Mouse (Mus musculus) megakaryocyte progenitor cell, adult 5-6 weeks (primary cell): ENCODE results near the gene Ppp1r15a. TPM values are rescaled to one million over a fixed set of nuclear protein-coding genes. Genes with fewer than 3 reads are reported as not detected.
"Not testable (repeated sequence)": the region's sequence is repeated elsewhere in the genome, so short reads cannot be mapped to it uniquely, and the experiment has no call there.

Experiments used
- ATAC-seq: replicated peaks from 2 replicates; pipeline ENCODE4 v1.8.0; 2016; ENCODE audit warnings: mild to moderate bottlenecking, moderate TSS enrichment, inconsistent platforms; ENCODE audit not compliant: poor library complexity
- total RNA-seq, 2 experiments: library from RNA; stranded (forward) in 1 of 2; stranded (reverse) in 1 of 2; fragments of 157-497, 149-512 nt in 1 of 2; fragments of 200-1000 nt in 1 of 2; gene quantifications; 2 replicates each; pipeline versions ENCODE4 v1.2.3 to v1.2.4; 2015 to 2017

Ppp1r15a gene
- total RNA-seq, 2 experiments from 2014 or later = 46.2 to 90.7 TPM

DNA sequence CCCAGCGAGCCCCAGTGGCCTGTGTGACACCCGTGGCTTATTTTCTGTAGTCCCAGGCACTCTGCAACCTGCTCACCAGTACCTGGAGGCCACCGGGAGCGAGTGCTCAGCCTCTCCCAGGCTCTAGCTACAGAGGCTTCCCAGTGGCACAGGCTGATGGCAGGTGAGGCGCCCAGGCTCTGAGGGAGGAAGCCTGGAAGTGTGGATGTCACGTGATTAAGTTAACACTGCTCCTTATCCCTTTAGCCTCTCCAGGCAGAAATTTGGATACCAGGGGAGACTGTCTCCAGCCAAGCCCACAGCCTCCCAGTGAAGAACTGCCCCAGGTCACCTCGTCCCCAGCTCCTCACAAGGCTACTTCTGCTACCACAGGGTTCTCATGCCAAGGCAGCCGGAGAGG lies 27.5 kb upstream of the Ppp1r15a start:
- ATAC-seq = no peak

DNA sequence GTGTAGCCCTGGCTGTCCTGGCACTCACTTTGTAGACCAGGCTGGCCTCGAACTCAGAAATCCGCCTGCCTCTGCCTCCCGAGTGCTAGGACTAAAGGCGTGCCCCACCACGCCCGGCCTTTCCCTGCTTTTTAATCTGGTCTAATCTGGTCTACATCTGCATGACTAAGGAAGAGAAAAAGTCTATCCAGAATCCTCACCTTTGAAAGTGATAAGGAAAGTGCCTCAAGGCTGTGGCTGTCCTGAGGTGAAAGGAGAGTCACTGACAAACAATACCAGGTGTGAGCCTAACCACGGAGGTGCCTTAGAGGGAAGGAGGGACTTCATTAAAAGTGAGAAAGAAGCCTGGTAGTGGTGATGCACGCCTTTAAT lies 25.4 kb upstream of the Ppp1r15a start:
- no peak for ATAC-seq

DNA sequence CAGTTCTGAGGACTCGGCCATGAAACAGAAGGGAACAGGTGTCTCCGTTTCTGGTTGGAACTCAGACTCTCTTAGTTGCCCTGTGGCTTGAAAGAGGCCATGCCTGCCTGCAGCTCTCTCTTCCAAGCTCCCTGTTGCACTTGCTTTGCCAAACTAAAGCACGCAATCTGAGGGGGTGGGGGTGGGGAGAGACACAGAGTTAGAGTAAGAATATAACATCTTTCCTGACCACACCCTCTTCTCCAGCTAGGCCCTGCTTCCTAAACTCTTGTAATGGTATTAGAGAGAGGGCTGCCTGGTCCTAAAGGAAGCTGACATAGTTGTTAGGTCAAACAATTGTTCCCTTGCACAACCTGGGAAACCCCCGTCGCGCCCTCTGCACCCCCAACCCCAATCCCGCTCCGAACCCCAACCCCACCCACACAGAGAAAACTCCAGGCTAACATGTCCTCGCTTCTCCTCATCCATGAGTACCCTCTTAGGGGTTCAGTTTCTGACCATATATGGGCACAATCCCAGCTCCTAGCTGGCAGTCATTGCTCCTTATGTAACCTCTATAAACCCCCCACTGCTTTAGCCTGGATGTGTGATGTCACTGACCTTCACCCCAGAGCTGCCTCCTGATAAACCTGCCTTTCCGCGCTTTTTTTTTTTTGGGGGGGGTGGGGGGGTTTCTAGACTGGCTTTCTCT lies 24.9 kb upstream of the Ppp1r15a start:
- no peak for ATAC-seq

DNA sequence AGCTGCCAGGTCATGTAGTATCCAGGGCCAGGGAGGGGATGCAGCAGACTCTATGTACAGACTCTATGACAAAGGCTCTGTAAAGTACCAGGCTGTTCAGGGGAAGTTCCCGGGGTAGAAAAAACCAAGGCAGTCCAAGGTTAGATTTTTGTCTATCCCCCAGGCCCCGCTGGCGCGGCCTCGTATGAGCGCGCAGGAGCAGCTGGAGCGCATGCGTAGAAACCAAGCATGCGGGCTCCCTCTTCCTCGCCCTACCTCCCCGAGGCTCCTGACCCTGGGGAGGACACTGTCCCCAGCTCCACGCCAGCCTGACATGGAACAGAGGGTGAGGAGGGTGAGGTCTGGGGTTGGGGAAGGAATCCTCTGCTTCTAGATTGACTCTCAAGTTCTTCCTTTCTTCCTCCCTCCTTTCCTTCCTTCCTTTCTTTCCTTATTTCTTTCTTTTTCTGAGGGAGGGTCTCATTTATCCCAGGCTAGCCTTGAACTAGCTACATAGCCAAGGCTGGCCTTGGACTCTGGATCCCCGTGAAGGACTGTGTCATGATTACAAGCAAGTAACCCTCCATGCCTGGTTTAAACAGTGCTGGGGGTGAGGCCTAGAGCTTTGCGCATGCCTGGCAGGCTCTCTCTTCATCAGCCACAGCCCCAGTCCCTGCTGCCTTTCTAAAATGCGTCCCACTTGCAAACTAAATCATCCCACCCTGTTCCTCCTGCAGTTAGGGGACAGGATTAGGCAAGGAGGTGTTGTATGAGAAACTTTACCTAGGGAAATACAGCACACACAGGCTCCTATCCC lies 23.8 kb upstream of the Ppp1r15a start:
- ATAC-seq = no peak

DNA sequence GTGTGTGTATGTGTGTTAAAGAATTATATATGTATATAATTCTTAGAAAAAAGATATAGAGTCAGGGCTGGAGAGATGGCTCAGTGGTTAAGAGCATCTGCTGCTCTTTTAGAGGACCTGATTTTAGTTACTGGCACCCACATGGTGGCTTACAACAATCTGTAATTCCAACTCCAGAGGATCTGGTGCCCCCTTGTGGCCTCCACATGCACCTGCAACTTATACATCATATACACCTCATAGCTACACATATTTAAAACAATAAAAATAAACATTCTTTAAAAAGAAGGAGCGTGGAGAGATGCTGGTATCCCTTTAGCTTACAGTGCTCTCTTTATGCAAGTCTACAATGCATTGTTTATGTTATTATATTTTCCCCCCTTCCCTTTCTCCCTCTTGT lies 18.5 kb upstream of the Ppp1r15a start:
- ATAC-seq = no peak

DNA sequence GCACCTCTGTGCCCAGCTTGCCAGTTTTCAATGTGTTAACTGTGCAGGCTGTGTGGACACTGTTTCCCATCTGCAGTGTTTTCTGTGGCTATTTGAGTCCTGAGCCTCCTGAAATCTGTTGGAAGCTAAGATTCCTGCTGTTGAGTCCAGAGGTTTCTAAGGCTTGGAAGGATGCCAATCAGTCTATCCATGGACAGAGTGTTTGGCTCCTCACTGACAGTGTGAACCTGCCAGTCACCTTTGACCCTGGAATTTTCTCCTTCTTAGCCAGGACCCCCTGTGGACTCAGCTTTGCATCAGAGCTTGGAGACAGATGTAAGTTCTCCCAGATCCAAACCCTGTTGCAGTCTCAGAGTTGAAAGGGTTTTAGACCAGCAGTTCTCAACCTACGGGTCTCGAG lies 14.1 kb upstream of the Ppp1r15a start:
- ATAC-seq = no peak

DNA sequence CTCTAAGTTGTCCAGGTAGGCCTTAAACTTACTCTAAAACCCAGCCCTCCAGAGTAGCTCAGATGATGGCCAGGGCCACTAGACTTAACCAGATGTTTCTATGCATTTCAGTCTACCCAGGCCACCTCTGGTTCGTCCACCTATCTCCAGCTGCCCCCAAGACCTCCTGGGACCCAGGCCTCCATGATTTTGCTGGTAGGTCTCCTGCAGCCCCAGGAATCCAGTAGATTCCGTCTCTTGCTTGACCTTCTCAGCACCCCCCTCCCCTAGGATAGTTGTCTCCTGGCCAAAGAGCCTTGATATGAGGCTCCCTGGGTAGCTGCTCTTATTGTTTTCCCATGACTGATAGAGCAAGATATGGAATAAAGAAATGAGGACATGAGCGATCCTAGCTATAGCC lies 13.0 kb upstream of the Ppp1r15a start:
- ATAC-seq = no peak

DNA sequence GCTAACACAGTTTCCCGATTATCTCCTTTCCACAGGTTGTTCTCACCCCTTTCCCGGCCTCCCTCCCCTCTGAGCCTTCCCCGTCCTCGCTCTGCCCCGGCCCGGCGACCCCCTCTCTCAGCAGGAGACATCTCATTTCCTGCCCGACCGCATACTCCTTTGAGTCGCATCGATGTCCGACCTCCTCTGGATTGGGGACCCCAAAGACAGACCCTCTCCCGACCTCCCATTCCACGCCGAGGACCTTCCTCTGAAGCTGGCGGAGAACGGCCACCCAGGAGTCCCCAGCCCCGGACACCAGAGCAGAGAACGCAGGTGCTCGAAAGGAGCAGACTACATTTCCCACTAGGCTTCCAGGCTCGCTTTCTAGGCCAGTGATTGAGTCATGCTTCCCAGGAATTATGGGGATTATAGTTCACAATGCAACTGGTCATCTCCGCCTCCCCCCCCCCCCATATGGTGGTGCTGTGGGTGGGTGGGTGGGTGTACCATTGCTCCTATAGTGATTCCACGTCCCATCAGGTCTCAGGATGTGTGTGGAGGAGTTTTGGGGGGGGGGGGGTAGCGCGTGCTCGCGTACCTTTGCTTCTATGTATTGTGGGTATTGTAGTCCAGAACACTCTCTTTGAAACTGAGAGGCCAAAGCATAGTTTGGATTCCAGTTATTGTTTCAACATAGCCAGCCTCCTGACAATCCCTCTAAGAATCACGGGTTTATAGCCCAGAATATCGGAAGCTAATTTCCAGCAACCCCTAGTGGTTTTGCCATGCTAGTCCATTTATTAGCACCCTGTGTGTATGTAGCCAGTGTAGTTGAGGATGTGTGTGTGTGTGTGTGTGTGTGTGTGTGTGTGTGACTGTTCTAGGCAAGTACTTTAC lies 12.3 kb upstream of the Ppp1r15a start:
- ATAC-seq = peak; percentile 74

DNA sequence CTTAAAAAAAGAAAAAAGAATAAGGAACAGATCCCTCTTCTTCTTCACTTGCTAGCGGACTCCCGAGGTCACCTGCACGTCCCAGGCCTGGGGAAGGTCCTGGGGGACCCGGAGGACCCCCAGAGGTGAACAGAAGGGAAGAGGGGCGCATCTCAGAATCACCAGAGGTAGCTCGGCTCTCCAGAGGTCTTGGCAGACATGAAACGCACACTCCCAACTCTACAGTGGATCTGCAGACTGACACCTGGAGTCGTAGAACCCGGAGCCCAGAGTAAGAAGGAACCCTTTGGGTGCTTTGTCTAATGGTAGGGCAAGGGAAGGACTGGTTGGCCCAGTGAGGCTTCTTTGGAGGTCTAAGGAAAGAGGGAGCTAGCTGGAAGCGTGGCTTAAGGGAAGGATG lies 11.5 kb upstream of the Ppp1r15a start:
- no peak for ATAC-seq

DNA sequence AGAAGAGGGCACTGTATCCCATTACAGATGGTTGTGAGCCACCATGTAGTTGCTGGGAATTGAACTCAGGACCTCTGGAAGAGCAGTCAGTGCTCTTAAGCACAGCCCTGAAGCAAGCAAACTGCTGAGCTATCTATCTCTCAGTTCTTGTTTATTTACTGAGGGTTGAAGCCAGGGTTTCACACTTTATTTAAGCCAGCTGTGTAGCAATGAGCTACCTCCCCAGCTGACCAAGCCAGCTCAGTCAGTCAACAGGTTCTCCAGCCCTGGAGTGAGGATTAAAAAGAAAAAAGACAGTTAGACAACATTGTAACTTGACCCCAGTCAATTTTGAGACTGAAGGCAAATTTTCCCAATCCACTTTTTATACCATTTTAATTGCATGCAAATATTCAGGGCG lies 9.6 kb upstream of the Ppp1r15a start:
- ATAC-seq = no peak

DNA sequence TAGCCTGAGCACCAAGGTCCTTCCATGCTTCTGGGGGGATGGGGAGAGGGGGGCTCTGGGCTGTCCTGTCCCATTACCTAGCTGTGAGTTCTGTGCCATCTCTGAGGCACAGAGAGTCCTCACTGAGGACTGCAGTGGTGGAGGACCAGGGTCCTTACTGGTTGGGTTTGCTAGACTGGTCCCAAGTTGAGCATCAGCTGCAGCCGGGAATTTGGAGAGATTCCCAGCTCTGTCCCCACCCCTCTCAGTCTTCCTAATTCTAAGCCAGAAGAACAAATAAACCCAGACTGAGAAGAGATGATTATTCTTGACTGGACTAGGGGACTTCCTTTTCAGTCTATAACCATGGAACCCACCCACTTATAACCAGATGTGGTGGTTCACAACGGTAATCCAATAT lies 4.6 kb upstream of the Ppp1r15a start:
- ATAC-seq = no peak

DNA sequence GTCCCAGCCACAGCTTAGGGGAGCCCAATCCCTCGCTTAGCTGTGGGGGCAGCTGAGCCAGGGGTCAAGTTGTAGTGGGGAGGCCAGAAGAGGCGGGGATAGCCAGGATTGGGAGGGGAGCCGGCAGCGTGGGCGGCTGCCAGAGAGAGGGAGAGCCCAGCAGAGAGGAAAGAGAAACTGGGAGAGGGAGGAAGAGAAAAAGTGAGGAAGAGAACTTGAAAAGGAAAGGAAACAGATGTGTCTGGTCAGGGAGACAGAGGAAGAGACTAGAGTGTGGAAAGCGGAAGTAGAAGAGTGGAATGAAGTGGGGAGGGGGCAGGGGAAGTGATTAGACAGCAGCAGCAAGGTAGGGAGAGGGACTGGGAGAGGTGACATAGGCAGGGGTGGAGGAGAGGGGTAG lies 3.4 kb upstream of the Ppp1r15a start:
- peak; percentile 18 for ATAC-seq

DNA sequence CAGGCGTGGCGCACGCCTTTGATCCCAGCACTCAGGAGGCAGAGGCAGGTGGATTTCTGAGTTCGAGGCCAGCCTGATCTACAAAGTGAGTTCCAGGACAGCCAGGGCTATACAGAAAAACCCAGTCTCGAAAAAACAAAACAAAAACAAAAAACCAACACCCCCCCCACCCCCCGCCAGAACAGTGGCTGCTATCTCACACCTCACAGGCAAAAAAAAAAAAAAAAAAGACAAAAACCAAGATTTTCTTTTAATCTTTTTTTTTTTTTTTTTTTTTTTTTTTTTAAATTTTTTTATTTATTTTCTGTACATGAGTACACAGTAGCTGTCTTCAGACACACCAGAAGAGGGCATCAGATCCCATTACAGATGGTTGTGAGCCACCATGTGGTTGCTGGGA lies 1.1 kb upstream of the Ppp1r15a start:
- ATAC-seq = not testable (repeated sequence)

DNA sequence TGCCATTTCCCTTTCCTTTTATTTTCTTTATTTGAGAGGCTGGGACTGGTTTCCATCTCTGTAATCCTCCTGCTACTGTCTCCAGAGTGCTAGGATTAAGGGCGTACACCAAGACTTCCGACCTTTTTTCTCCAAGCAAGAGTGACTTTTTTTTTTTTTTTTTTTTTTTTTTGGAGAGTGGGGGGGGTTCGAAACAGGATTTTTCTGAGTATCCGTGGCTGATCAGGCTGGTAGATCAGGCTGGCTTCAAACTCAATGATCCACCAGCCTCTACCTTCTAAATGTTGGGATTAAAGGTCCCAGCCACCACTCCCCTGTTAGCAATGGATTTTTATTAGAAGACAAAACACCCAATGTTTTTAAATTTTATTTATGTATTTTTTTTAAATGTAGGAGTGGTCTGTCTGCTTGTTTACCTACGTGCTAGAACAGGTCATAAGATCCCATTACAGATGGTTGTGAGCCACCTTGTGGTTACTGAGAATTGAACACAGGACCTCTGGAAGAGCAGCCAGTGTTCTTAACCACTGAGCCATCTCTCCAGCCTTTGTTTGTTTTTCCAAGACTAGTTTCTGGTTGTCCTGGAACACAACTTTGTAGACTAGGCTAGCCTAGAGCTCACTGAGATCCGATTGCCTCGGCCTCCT lies 529 bp upstream of the Ppp1r15a start:
- no peak for ATAC-seq

DNA sequence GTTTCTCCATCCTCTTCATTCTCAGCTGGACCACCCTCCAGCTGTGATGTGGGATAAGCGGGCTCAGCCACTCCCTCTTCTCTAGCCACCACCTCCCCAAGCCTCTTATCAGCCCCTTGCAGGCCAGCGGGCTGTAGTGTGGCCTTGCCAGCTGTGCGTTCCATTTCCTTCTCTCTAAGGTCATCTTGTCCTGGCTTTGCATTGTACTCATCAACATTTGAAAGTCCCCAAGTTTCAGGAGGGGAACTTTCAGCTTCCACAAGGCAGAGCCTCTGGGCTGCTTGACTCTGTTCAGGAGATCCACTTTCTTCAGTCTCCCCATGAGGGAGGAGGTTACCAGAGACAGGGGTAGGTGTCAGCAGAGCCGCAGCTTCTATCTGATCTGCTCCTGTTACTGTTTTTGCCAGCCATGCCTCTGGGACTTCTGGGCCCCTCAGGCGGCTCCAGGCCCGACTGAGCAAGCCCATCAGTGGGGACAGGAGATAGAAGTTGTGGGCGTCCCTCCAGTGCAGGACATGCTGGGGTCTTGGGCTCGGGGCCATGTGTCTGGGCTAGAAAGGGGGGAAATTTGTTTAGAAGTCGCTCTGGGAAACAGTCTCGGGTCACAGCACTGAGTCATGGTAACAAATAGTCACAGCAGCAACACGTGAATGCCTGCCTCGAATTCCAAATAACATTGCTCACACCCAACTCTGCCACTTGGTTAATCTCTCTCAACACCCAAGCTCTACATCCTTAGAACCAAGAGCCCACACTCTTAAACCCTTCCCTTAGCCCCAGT lies 1.0 kb downstream of the Ppp1r15a start:
- ATAC-seq = peak; percentile 62

DNA sequence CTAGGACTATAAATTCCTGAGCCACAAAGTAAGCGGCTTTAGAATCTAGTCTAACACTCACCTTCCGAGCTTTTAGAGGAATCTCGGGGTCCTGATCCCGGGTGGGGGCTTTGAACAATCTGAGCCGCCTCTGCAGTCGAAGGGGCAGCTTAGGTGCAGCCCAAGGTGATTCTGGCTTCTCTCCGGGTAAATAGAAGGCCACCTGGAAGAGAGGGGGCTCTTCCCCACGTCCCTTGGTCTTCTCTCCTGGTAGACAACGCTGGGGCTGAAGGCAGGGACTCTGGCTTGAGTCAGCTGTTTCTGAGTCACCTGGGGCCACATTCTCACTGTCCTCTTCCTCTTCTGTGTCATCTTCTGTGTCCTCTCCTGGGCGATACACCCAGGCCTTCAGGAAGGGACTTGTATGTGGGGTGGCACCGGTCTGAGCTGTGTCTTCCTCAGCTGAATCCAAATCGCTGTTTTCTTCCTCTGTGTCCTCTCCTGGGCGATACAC lies 2.3 kb downstream of the Ppp1r15a start:
- ATAC-seq = no peak

DNA sequence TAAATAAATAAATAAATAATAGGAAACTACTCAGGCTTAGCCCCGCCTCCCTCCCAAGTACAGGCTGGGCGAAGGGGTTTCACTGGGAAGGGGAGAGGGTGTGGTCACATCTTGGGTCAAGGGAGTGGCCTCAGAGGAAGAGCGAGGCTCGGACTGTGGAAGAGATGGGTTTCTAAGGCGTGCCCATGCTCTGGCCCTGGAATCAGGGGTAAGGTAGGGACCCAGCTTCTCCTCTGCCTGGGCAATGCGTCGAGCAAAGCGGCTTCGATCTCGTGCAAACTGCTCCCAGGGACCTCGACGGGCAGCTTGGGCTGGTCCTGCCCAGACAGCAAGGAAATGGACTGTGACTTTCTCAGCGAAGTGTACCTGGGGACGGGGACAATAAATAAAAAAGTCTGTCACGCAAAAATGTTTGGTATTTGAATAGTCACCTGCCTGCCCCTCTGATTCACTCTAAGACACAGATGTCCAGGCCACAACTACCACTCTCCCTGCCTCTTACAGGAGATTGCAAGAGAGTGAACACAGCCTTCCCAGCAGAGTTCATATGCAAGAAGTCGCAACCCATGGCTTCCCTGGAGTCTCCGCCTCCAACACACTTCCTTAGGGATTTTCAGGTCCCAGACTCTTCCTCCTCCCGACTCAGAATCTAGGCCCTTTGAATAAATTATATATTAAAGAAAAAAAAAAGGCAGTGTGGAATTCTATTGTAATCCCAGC lies 3.0 kb downstream of the Ppp1r15a start:
- ATAC-seq = no peak

DNA sequence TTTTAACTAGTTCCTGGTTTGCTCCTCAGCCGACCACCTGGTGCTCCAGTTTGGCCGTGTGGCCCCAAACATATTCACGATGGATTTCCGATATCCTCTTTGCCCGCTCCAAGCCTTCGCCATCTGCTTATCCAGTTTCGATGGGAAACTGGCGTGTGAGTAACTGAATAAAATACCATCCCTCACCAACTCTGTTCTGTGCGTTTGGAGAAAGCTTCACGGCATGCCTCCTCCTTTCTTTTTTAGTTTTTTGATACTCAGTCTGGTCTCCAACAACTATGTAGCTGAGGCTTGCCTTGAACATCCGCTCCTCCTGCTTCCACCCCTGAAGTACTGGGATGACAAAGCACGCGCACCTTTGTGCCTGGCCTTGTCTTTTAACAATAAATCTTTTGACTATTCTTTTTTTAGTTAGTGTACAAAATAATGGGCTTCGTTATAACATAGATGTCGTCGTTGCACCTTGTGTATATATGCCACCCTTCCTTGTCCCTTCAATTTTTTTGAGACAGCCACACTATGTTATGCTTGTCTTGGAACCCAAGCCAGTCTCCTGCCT lies 3.8 kb downstream of the Ppp1r15a start:
- ATAC-seq = no peak

DNA sequence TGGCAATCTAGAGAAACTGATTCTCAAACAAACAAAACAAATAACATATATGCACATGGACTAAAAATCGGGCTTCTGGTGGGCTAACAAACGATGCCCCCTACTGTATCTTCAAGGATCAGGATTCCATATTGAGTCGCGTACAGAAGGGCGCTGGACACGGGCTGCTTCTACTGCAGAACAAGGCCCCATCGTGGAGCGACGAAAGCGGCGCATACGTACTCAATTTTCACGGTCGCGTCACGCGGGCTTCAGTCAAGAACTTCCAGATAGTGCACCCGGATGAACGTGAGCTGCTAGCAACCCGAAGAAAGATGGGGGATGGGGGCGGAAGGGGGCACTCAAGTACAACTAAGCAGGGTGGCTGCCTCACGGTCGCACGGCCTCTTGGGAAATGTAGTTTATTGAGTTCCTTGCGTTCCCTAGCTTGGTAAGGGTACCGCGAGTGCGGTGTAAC lies 4.3 kb downstream of the Ppp1r15a start:
- ATAC-seq = peak; percentile 54
